Mouse (Mus musculus): Measurements from ENCODE around the gene Actl6b.
"Not testable (repeated sequence)": the region's sequence is repeated elsewhere in the genome, so short reads cannot be mapped to it uniquely, and the experiment has no call there.

Actl6b gene

GRCm38 (mm10) chr5:137601365-137601729 is 48.0 kb downstream of the Actl6b start:
- no peak for DNase-seq (ENCODE audit: low spot score)

- DNase-seq (ENCODE audit: low spot score) = no peak
Measured at GRCm38 (mm10) chr5:137607860-137608653, 54.7 kb downstream of the Actl6b start.

- no peak for DNase-seq (ENCODE audit: low spot score)
Measured at GRCm38 (mm10) chr5:137608654-137609190, 55.4 kb downstream of the Actl6b start.

- no peak for DNase-seq (ENCODE audit: low spot score)
Measured at GRCm38 (mm10) chr5:137609292-137609691, 56.0 kb downstream of the Actl6b start.

GRCm38 (mm10) chr5:137610056-137610455 is 56.7 kb downstream of the Actl6b start:
- no peak for DNase-seq (ENCODE audit: low spot score)

GRCm38 (mm10) chr5:137610548-137611244 is 57.4 kb downstream of the Actl6b start:
- no peak for DNase-seq (ENCODE audit: low spot score)

- no peak for DNase-seq (ENCODE audit: low spot score)
Measured at GRCm38 (mm10) chr5:137611245-137611602, 57.9 kb downstream of the Actl6b start.

GRCm38 (mm10) chr5:137613076-137613475 is 59.8 kb downstream of the Actl6b start:
- no peak for DNase-seq (ENCODE audit: low spot score)

- no peak for DNase-seq (ENCODE audit: low spot score)
Measured at GRCm38 (mm10) chr5:137613550-137613949, 60.2 kb downstream of the Actl6b start, which contains the start of gene Pcolce. TSS of gene Pcolce (minus strand) at chr5:137613784.

GRCm38 (mm10) chr5:137614921-137615320 is 61.6 kb downstream of the Actl6b start:
- not testable (repeated sequence) for DNase-seq (ENCODE audit: low spot score)

GRCm38 (mm10) chr5:137615347-137615746 is 62.0 kb downstream of the Actl6b start:
- DNase-seq (ENCODE audit: low spot score) = no peak
